Mouse (Mus musculus): ENCODE results near the gene Rab40c. TPM values are rescaled to one million over a fixed set of nuclear protein-coding genes. Genes with fewer than 3 reads are reported as not detected.
"Not testable (repeated sequence)": the region's sequence is repeated elsewhere in the genome, so short reads cannot be mapped to it uniquely, and the experiment has no call there.

Gene Rab40c
- total and polyA plus RNA-seq, 2 experiments from 2014 or later, result 31.4 to 46.1 TPM

- peaks cover 11% of the 10 kb centered on the region; the same call in 1 of the 2 replicates for H3K36me3 ChIP-seq (ENCODE audit: insufficient read depth)
- peaks cover 12% of the 10 kb centered on the region; the same call in 1 of the 2 replicates for H3K4me1 ChIP-seq (ENCODE audit: insufficient read depth)
- TF ChIP-seq CTCF (IDR thresholded peaks at IDR 0.05; ENCODE audit: low read depth), result peak; percentile 55
- DNase-seq, result peak; percentile 93
- no peaks in the 10 kb centered on the region for H3K27me3 ChIP-seq (ENCODE audit: insufficient read depth, low read length)
- peak overlapping the region; percentile 89 for H3K9ac ChIP-seq
- 1% methylated on average over 59 of the region's 59 CpGs for WGBS
- H3K4me3 ChIP-seq (ENCODE audit: low read depth, low read length), result peak overlapping the region; percentile 69
- no peaks in the 10 kb centered on the region for H3K9me3 ChIP-seq (ENCODE audit: low read length)
- ATAC-seq, result peak; percentile 95
- H3K27ac ChIP-seq (ENCODE audit: low read depth, low read length), result peak overlapping the region; percentile 96
- H3K4me2 ChIP-seq (ENCODE audit: low read depth), result peak overlapping the region; percentile 70
Observed at GRCm38 (mm10) chr17:25875171-25876136, 44.1 kb downstream of the Rab40c start.

GRCm38 (mm10) chr17:25874721-25875170 is 44.8 kb downstream of the Rab40c start, which contains the start of gene Mettl26:
Mettl26 (plus strand) TSS chr17:25875074.
- H3K9me3 ChIP-seq (ENCODE audit: low read length), result no peaks in the 10 kb centered on the region
- H3K4me3 ChIP-seq (ENCODE audit: low read depth, low read length), result peak within 1 kb of the TSS; percentile 69
- under 1% methylated on average over 25 of the region's 25 CpGs for WGBS
- peaks cover 11% of the 10 kb centered on the region; the same call in 1 of the 2 replicates for H3K36me3 ChIP-seq (ENCODE audit: insufficient read depth)
- peak within 1 kb of the TSS; percentile 96 for H3K27ac ChIP-seq (ENCODE audit: low read depth, low read length)
- H3K4me1 ChIP-seq (ENCODE audit: insufficient read depth), result peaks cover 12% of the 10 kb centered on the region; the same call in 1 of the 2 replicates
- peak; percentile 49 for TF ChIP-seq CTCF (IDR thresholded peaks at IDR 0.05; ENCODE audit: low read depth)
- H3K4me2 ChIP-seq (ENCODE audit: low read depth), result peak within 1 kb of the TSS; percentile 70
- peak; percentile 99 for DNase-seq
- no peaks in the 10 kb centered on the region for H3K27me3 ChIP-seq (ENCODE audit: insufficient read depth, low read length)
- ATAC-seq, result peak; percentile 86
- peak within 1 kb of the TSS; percentile 89 for H3K9ac ChIP-seq

DNA sequence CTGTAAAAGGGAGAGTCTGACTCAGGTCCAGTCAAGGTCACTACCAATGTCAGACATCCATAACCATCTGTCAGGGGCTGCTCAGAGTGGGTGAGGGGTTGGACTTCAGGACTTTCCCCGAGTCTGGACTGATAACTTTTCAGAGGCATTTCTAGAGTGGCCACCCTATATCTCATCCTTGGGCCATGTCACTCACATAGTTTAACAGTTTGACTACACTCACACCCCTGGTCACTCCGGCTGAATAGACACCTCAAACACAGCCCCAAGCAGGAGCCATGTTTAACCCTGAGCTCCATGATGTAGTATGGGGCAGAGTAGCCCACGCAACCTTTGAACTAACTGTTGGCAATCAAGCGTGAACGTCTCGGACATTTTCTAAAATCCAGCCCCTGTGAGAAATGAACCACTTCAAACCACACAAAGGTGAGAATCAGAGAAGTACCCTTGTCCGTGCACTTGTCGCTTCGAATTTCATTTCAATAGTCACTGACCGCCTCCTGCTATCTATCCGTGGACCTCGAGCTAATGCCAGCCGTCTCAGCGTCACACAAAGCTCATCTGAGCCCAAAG is 45.3 kb downstream of the Rab40c start:
- no peak; the same call in 1 of the 2 replicates for TF ChIP-seq CTCF (IDR thresholded peaks at IDR 0.05; ENCODE audit: low read depth)
- H3K4me3 ChIP-seq (ENCODE audit: low read depth, low read length), result peak overlapping the region; percentile 69
- DNase-seq, result no peak
- H3K27ac ChIP-seq (ENCODE audit: low read depth, low read length), result peak overlapping the region; percentile 96
- H3K4me1 ChIP-seq (ENCODE audit: insufficient read depth), result peaks cover 12% of the 10 kb centered on the region; the same call in 1 of the 2 replicates
- no peaks in the 10 kb centered on the region for H3K27me3 ChIP-seq (ENCODE audit: insufficient read depth, low read length)
- H3K9ac ChIP-seq, result peak overlapping the region; percentile 89
- peak overlapping the region; percentile 70 for H3K4me2 ChIP-seq (ENCODE audit: low read depth)
- ATAC-seq, result no peak
- no peaks in the 10 kb centered on the region for H3K9me3 ChIP-seq (ENCODE audit: low read length)
- H3K36me3 ChIP-seq (ENCODE audit: insufficient read depth), result peaks cover 11% of the 10 kb centered on the region; the same call in 1 of the 2 replicates
- WGBS, result 4% methylated on average over 14 of the region's 14 CpGs

DNA sequence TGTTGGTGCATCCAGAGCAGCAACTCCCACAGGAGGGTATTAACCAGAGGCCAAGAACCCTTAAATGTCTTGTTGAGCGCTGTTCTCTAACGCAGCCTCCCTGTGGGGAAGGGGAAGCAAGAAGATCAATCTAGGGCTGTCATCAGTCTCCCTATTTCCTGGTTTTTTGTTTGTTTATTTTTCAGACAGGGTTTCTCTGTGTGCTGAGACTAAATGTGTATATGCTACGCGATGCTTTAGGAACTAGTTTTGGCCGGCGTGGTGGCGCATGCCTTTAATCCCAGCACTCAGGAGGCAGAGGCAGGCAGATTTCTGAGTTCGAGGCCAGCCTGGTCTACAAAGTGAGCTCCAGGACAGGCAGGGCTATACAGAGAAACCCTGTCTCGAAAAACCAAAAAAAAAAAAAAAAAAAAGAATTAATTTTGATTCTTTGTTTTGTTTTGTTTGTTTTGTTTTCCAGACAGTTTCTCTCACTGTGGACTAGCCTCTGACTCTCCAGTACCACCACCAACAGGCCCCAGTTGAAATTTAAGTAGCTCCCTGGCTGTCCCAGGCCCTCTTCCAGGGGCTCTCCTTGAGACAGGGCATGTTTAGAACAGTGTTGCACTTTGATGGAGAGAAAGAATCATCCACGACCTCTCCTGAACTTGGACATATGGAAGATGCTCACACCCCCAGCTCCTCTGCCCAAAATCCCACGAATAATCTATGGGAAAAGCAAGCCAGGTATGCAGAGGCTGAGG is 46.0 kb downstream of the Rab40c start:
- peaks cover 11% of the 10 kb centered on the region; the same call in 1 of the 2 replicates for H3K36me3 ChIP-seq (ENCODE audit: insufficient read depth)
- ATAC-seq (no peak), DNase-seq (no peak)
- H3K27me3 ChIP-seq (ENCODE audit: insufficient read depth, low read length), result no peaks in the 10 kb centered on the region
- H3K4me1 ChIP-seq (ENCODE audit: insufficient read depth), result peaks cover 16% of the 10 kb centered on the region; the same call in 1 of the 2 replicates
- WGBS, result 81% methylated on average over 11 of the region's 11 CpGs
- H3K4me2 ChIP-seq (ENCODE audit: low read depth), result peak overlapping the region; percentile 70
- peak overlapping the region; percentile 69 for H3K4me3 ChIP-seq (ENCODE audit: low read depth, low read length)
- H3K9me3 ChIP-seq (ENCODE audit: low read length), result no peaks in the 10 kb centered on the region
- H3K27ac ChIP-seq (ENCODE audit: low read depth, low read length), result peak overlapping the region; percentile 96; the same call in 1 of the 2 replicates
- H3K9ac ChIP-seq, result peak overlapping the region; percentile 89; the same call in 1 of the 2 replicates
- no peak for TF ChIP-seq CTCF (IDR thresholded peaks at IDR 0.05; ENCODE audit: low read depth)

- WGBS, result 81% methylated on average over 3 of the region's 3 CpGs
- peaks cover 2% of the 10 kb centered on the region; the same call in 1 of the 2 replicates for H3K36me3 ChIP-seq (ENCODE audit: insufficient read depth)
- peaks cover 16% of the 10 kb centered on the region; the same call in 1 of the 2 replicates for H3K4me1 ChIP-seq (ENCODE audit: insufficient read depth)
- H3K27ac ChIP-seq (ENCODE audit: low read depth, low read length), result no peak overlapping the region
- H3K4me2 ChIP-seq (ENCODE audit: low read depth), result no peak overlapping the region
- no peak for DNase-seq
- H3K4me3 ChIP-seq (ENCODE audit: low read depth, low read length), result no peak overlapping the region
- no peak for TF ChIP-seq CTCF (IDR thresholded peaks at IDR 0.05; ENCODE audit: low read depth)
- H3K9me3 ChIP-seq (ENCODE audit: low read length), result no peaks in the 10 kb centered on the region
- ATAC-seq, result no peak
- no peaks in the 10 kb centered on the region for H3K27me3 ChIP-seq (ENCODE audit: insufficient read depth, low read length)
- no peak overlapping the region for H3K9ac ChIP-seq
Observed at GRCm38 (mm10) chr17:25872676-25873075, 46.9 kb downstream of the Rab40c start.

DNA sequence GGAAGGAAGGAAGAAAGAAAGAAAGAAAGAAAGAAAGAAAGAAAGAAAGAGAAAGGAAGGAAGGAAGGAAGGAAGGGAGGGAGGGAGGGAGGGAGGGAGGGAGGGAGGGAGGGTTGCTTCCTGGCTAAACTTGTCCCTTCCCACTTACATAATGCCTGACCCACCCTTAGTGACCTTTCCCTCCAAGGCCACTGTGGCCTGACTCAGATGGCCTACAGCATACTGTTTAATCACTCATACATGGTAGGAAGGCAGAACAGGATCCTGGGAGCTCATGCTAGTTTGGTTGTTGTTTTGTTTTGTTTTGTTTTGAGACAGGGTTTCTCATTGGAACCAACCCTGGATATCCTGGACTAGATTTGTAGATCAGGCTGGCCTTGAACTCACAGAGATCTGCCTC is 48.0 kb downstream of the Rab40c start:
- H3K36me3 ChIP-seq (ENCODE audit: insufficient read depth); H3K4me2 ChIP-seq (ENCODE audit: low read depth); H3K27ac ChIP-seq (ENCODE audit: low read depth, low read length); H3K27me3 ChIP-seq (ENCODE audit: insufficient read depth, low read length); H3K4me3 ChIP-seq (ENCODE audit: low read depth, low read length); ATAC-seq; H3K9me3 ChIP-seq (ENCODE audit: low read length); DNase-seq; H3K9ac ChIP-seq: not testable (repeated sequence)
- H3K4me1 ChIP-seq (ENCODE audit: insufficient read depth), result peaks cover 10% of the 10 kb centered on the region; the same call in 1 of the 2 replicates

Measured in forebrain, postnatal 0 days (tissue).